Comparison of ENCODE assay signal across 8 mouse cellular contexts in genomic region chr14:121446951-121447350, GRCm38 (mm10). TPM values are rescaled to one million over a fixed set of nuclear protein-coding genes. Genes with fewer than 3 reads are reported as not detected.
DNase-seq lines count a peak whose midpoint lies in the region; ATAC-seq lines count a peak whose summit lies in the region.

No protein-coding gene starts in this region.

- H3K27me3 ChIP-seq in heart, embryonic 15.5 days: no peaks in the 10 kb centered on the region
- H3K27me3 ChIP-seq in embryonic facial prominence, embryonic 15.5 days: no peaks in the 10 kb centered on the region
- peaks cover under 1% of the 10 kb centered on the region; the same call in 1 of the 2 replicates for H3K27me3 ChIP-seq in limb, embryonic 13.5 days
- H3K27me3 ChIP-seq in stomach, embryonic 15.5 days (replicated peaks): no peaks in the 10 kb centered on the region

- H3K27ac ChIP-seq in heart, embryonic 15.5 days: no peak overlapping the region
- H3K27ac ChIP-seq in embryonic facial prominence, embryonic 15.5 days (replicated peaks): no peak overlapping the region
- no peak overlapping the region for H3K27ac ChIP-seq in limb, embryonic 13.5 days
- H3K27ac ChIP-seq in stomach, embryonic 15.5 days: no peak overlapping the region

- no peak for DNase-seq in heart, adult 18-20 months
- DNase-seq in R1 (ENCODE audit: low read depth, low spot score): peak; percentile 92
- no peak for DNase-seq in left cerebral cortex, adult 9 months (ENCODE audit: low spot score in 2 of 2)
- no peak for DNase-seq in right cerebral cortex, adult 2 months (ENCODE audit: low spot score in 2 of 2)

- whole genome bisulfite sequencing in heart, embryonic 15.5 days: 9% methylated on average over 9 of the region's 9 CpGs
- 19% methylated on average over 9 of the region's 9 CpGs for WGBS in embryonic facial prominence, embryonic 15.5 days
- 9% methylated on average over 9 of the region's 9 CpGs for WGBS in limb, embryonic 13.5 days
- 20% methylated on average over 9 of the region's 9 CpGs for WGBS in stomach, embryonic 15.5 days

- peak; percentile 72 for ATAC-seq in heart, embryonic 15.5 days (replicated peaks; ENCODE audit: insufficient number of reproducible peaks, insufficient read depth, low FRiP score, low read depth)
- ATAC-seq in embryonic facial prominence, embryonic 15.5 days (ENCODE audit: insufficient number of reproducible peaks, low FRiP score, low TSS enrichment, low read depth): peak; percentile 60
- ATAC-seq in limb, embryonic 13.5 days (ENCODE audit: low FRiP score, low read depth): peak; percentile 82
- ATAC-seq in stomach, embryonic 15.5 days (ENCODE audit: insufficient read depth, low FRiP score, low read depth): peak; percentile 84

- no peak overlapping the region for H3K9ac ChIP-seq in heart, embryonic 15.5 days
- no peak overlapping the region for H3K9ac ChIP-seq in embryonic facial prominence, embryonic 15.5 days
- H3K9ac ChIP-seq in limb, embryonic 13.5 days: no peak overlapping the region
- no peak overlapping the region for H3K9ac ChIP-seq in stomach, embryonic 15.5 days

- no peaks in the 10 kb centered on the region for H3K9me3 ChIP-seq in heart, embryonic 15.5 days (replicated peaks)
- no peaks in the 10 kb centered on the region for H3K9me3 ChIP-seq in embryonic facial prominence, embryonic 15.5 days (replicated peaks)
- no peaks in the 10 kb centered on the region for H3K9me3 ChIP-seq in limb, embryonic 13.5 days
- no peaks in the 10 kb centered on the region for H3K9me3 ChIP-seq in stomach, embryonic 15.5 days

- no peak overlapping the region for H3K4me3 ChIP-seq in heart, embryonic 15.5 days
- no peak overlapping the region for H3K4me3 ChIP-seq in embryonic facial prominence, embryonic 15.5 days (replicated peaks)
- H3K4me3 ChIP-seq in limb, embryonic 13.5 days: no peak overlapping the region
- H3K4me3 ChIP-seq in stomach, embryonic 15.5 days (replicated peaks): no peak overlapping the region

- peak overlapping the region; percentile 33 for H3K4me2 ChIP-seq in heart, embryonic 15.5 days
- H3K4me2 ChIP-seq in embryonic facial prominence, embryonic 15.5 days (replicated peaks): no peak overlapping the region
- H3K4me2 ChIP-seq in limb, embryonic 13.5 days (replicated peaks): peak overlapping the region; percentile 35
- H3K4me2 ChIP-seq in stomach, embryonic 15.5 days: no peak overlapping the region

- no peaks in the 10 kb centered on the region for H3K36me3 ChIP-seq in heart, embryonic 15.5 days
- no peaks in the 10 kb centered on the region for H3K36me3 ChIP-seq in embryonic facial prominence, embryonic 15.5 days
- no peaks in the 10 kb centered on the region for H3K36me3 ChIP-seq in limb, embryonic 13.5 days
- H3K36me3 ChIP-seq in stomach, embryonic 15.5 days: no peaks in the 10 kb centered on the region

- H3K4me1 ChIP-seq in heart, embryonic 15.5 days (replicated peaks): peaks cover 12% of the 10 kb centered on the region
- 0 out of 2 replicates have a peak, but pooled peaks cover 8% of the 10 kb centered on the region for H3K4me1 ChIP-seq in embryonic facial prominence, embryonic 15.5 days
- peaks cover 7% of the 10 kb centered on the region; the same call in 1 of the 2 replicates for H3K4me1 ChIP-seq in limb, embryonic 13.5 days
- H3K4me1 ChIP-seq in stomach, embryonic 15.5 days: no peaks in the 10 kb centered on the region

RNA-seq across cellular contexts. Expression of gene Slc15a1, which starts 58.1 kb away (rescaled TPM):
- polyA plus RNA-seq in heart, embryonic 15.5 days (2015; fragmentation: Nextera tagmentation; extraction: Ambion mirVana): 0.18 and 0.29 TPM in 2 replicates
- total RNA-seq in heart, adult 18-20 months (2021): not detected
- polyA plus RNA-seq in embryonic facial prominence, embryonic 15.5 days (2015; fragmentation: Nextera tagmentation; extraction: Ambion mirVana): 2.6 and 2.8 TPM in 2 replicates
- polyA plus RNA-seq in limb, embryonic 13.5 days (2015; fragmentation: Nextera tagmentation; extraction: Ambion mirVana): not detected in 2 replicates
- 0.99 and 1.6 TPM in 2 replicates for polyA plus RNA-seq in stomach, embryonic 15.5 days (2015; fragmentation: Nextera tagmentation; extraction: Ambion mirVana)

Comparison
In these comparisons a context has a peak if more than half of its experiments do, and no peak if none do; other contexts are left out.
1. H3K4me2 ChIP-seq: peak in heart, embryonic 15.5 days (single experiment) and limb, embryonic 13.5 days (single experiment); none in embryonic facial prominence, embryonic 15.5 days (single experiment) and stomach, embryonic 15.5 days (single experiment).
2. Peak in every context shown above with its lines, with median percentiles within 50 percentile points of each other: ATAC-seq.